Mouse (Mus musculus) gastrocnemius, adult 18-20 months (tissue): ENCODE data around the gene Tfeb. TPM values are rescaled to one million over a fixed set of nuclear protein-coding genes. Genes with fewer than 3 reads are reported as not detected.

Experiments used
- DNase-seq: peaks from one replicate; pipeline ENCODE4 v3.0.0; 2021; ENCODE audit warnings: low spot score
- long read RNA-seq, 2 experiments: library from polyadenylated mRNA; stranded (forward); transcript quantifications; one replicate each; pipeline ENCODE4 v2.0.0; 2021
- total RNA-seq, 2 experiments: library from RNA; stranded (reverse); gene quantifications; 2 replicates each; pipeline ENCODE4 v1.2.3; 2021

Tfeb gene
- total RNA-seq = 100 to 1,000 TPM in 1 of 2 experiments, 10 to 100 TPM in 1; 93.6 to 108 TPM
- long read RNA-seq, experiment 1, transcript Tfeb-201 (8 exons, 2,296 nt) = minor isoform, 8 of 184 reads
- long read RNA-seq, experiment 1, transcript Tfeb-202 (9 exons, 2,342 nt) = major isoform, 67 of 184 reads
- long read RNA-seq, experiment 1, partial matches to known transcripts = 12 of 184 reads
- long read RNA-seq, experiment 1, other reads (novel, unspliced or antisense) = 96 of 184 reads
- long read RNA-seq, experiment 2, transcript Tfeb-201 (8 exons, 2,296 nt) = minor isoform, 15 of 205 reads
- long read RNA-seq, experiment 2, transcript Tfeb-202 (9 exons, 2,342 nt) = major isoform, 52 of 205 reads
- long read RNA-seq, experiment 2, partial matches to known transcripts = 120 of 205 reads
- long read RNA-seq, experiment 2, other reads (novel, unspliced or antisense) = 17 of 205 reads

- DNase-seq = peak; percentile 98
Observed at GRCm38 (mm10) chr17:47736856-47737255, at the start of gene Tfeb. Gene Tfeb (plus strand): TSS chr17:47737030.

DNA sequence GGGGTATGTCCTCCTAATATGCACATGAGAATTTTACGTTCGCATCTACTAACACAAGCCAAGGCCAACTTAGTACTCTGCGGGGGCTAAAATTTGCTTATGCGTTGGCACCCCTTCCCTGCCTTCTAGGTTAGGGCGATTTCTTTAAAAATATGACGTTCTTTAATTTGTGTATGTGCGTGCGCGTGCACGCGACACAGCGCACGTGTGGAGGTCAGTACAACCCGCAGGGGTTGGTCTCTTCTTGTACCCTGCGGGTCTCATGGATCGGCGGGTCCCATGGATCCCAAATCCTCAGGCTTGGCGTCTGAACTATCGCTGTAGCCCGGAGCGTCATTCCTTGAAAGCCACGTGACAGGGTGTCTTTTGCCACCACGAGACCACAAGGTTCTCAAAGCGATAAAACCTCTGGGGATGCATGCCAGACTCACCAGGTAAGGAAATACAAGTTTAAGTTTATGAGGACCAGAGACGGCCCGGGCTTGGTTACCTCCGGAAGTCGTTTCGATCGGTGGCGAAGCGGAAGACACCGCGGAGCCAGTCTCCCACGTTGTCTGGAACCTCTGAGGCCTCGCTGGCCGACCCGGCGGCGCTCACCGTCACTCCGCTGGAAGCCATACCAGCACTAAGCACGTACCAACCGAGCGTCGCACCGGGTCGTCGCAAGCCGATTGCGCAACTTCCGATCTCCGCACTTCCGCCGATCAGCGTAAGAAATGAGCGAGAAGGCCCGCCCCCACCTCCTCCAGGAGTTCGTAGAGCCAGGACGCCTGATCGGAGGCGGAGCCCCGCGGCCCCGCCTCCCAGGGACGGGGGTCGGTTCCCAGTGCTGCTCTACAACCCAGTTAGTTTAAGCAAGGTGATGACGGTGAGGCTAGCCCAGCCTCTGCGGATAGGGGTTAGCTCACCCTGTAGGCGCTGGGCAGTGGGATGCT is 49.2 kb upstream of the Tfeb start:
- DNase-seq = peak; percentile 96

DNA sequence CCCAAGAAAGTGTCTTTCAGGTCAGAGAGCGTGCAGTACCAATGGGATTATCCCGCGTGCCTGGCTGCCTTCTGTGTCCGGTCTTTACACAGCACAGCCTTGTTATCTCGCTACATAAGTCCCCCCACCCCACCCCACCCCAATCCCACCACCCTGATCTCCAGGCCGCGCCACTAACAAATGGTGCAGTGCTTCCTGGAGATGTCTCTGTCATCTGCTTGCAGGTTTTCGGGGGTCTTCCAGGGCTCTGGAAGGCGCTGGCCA is 48.6 kb upstream of the Tfeb start, which contains the start of gene Tomm6:
TSS of gene Tomm6 (minus strand) at position 43 of the 264 bp plus-strand sequence.
- DNase-seq = no peak

DNA sequence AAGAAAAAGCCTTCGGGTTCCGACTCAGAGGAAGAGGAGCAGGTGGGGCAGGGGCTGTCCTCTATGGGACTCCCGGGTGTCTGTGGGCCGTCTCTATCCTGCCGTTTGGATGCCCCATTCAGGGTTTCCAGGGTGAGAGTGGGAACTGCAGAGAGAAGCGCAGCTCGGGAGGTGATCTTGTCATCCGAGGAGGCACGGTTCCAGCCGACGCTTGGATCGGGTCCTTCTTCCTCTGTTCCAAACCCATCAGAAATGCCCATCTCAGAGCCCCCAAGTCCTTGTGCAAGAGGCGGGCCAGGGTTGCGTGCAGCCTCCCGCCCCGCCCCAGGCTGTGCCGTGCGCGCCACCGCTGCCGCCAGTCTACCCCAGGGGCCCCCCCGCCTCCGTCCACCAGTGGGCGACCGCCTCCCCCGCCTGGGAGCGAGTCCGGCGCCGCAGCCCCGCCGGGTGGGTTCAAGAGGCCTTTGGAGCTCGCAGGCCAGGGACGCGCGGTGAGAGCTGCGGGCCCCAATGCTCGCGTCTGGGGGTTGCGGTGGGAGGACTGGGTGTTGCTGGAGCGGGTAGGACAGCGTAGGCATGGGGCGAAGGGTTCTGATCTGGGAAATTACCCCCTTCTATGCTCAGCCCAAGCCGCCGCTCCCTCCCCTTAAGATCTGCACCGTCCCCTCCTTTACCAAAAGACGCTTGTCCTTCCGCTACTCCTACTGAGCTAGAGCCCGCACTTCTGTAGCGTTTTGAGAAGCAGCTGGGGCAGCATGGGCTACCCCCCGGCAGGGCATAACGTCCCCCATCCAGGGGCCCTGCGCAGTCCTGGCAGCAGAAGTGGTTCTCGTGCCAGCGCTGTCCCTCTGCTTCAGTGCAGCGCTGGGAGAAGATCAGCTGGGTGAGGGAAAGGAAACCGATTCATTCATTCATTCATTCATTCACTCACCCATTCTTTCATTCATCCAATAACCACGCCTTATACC is 47.9 kb upstream of the Tfeb start, which contains the start of gene Frs3:
TSS of gene Frs3 (plus strand) at position 423 of the 968 bp plus-strand sequence.
- peak; percentile 45 for DNase-seq

GRCm38 (mm10) chr17:47689894-47690293 is 46.9 kb upstream of the Tfeb start:
- no peak for DNase-seq

- DNase-seq = no peak
Observed at GRCm38 (mm10) chr17:47691650-47692049, 45.2 kb upstream of the Tfeb start.

GRCm38 (mm10) chr17:47693671-47694441 is 43.0 kb upstream of the Tfeb start:
- peak; percentile 53 for DNase-seq

DNA sequence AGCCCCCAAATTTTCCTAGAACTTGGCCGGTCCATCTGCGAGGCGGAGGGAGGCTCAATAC is 42.6 kb upstream of the Tfeb start, which contains the start of gene Gm21981:
TSS of gene Gm21981 (minus strand) at position 14 of the 61 bp plus-strand sequence.
- no peak for DNase-seq

DNA sequence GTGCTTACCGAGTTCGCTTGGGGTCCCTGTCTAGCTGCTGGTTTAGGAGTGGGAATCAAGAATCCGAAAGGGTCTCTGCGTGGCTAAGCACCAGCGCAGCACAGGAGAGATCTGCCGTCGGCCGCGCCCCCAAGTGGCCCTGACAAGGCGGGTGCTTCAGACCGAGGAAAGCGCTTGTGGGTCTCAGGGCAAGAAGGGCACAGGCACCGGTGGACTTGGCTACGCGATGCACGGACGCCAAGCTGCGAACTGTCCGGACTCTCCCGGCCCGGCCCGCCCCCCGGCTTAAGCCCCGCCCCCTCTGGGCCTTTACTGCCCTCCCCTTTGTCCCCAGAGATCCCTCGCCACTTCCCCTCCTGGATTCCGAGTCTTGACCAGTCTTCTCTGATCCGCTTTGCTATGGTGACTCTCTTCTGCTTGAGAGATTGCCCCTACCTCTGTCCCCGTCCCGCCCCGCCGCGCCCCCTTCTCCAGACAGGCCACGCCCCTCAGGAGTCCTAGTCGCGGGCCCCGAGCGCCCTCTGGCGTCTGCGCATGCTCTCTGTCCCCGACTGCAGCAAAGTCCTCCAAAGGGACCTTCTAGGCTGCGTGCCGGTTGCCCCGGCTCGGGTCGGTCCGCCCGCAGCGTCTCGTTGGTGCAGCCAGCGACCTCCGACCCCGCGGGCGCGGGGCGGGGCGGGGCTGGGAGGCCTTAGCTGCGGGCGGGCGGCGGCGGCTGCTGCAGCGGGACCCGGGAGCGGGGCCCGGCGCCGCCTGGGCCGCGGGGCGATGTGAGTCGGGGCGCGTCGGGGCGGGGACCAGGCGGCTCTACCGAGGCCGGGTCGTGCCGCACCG is 42.1 kb upstream of the Tfeb start, which contains the start of gene Prickle4:
TSS of gene Prickle4 (minus strand) at position 234 of the 834 bp plus-strand sequence.
- peak; percentile 98 for DNase-seq

- no peak for DNase-seq
Observed at GRCm38 (mm10) chr17:47695337-47695710, 41.5 kb upstream of the Tfeb start.

DNA sequence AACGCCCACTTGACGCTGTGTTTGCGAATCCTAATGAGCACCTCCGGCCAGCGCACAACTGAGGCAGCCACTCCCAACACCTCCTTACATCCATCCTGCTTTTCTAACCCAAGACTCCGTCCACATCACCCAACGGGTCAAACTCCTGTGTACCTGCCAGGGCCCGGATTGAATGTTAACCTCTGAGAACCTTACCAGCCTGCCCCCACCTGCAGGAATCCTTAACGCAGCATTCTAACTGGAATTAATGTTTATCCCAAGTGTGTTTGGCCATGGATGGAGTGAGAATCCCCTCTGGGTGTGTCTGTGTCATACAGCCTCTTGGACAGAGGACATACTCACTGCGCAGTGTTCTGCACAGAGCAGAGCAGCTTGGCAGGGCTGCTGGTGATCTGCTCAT is 38.7 kb upstream of the Tfeb start:
- DNase-seq = no peak

- no peak for DNase-seq
Observed at GRCm38 (mm10) chr17:47699055-47699454, 37.8 kb upstream of the Tfeb start.

GRCm38 (mm10) chr17:47701793-47702192 is 35.0 kb upstream of the Tfeb start:
- no peak for DNase-seq

GRCm38 (mm10) chr17:47702548-47703345 is 34.1 kb upstream of the Tfeb start:
- no peak for DNase-seq

DNA sequence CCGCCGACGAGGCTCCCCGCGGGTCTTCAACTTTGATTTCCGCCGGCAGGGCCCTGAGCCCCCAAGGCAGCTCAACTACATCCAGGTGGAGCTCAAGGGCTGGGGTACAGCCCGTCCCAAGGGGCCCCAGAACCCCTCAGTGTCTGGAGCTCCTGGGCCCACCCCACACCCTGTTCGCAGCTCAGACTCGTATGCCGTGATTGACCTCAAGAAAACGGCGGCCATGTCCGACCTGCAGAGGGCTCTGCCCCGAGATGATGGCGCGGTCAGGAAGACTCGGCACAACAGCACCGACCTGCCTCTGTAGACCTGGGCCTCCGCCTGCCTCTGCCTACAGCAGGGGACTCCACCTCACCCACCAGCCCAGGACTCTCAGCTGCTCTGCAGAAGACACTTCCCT is 33.3 kb upstream of the Tfeb start:
- DNase-seq = no peak

DNA sequence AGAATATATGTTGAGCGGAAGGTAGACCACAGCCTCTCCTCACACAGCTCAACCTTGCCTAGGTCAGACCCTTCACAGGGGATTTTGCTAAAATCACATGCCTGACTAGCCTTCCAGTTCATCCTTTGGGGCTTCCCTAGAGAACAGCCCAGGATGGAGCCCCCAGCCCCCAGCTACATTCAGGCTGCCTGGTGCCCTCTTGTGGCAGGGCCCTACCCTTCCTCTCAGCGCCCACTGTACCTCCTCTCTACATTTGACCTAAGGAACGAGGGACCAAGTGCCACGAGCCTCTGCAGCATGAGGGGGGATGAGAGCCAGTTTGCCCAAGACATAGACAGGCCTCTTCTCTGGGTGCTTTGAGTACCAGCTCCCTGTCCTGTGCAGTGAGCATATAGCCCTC is 32.1 kb upstream of the Tfeb start:
- no peak for DNase-seq

- DNase-seq = no peak
Observed at GRCm38 (mm10) chr17:47706196-47706595, 30.6 kb upstream of the Tfeb start.

GRCm38 (mm10) chr17:47707961-47708360 is 28.9 kb upstream of the Tfeb start:
- DNase-seq = no peak

GRCm38 (mm10) chr17:47708972-47709371 is 27.9 kb upstream of the Tfeb start:
- no peak for DNase-seq
